Mouse (Mus musculus): ENCODE measurements around the gene Acot5.

DNA sequence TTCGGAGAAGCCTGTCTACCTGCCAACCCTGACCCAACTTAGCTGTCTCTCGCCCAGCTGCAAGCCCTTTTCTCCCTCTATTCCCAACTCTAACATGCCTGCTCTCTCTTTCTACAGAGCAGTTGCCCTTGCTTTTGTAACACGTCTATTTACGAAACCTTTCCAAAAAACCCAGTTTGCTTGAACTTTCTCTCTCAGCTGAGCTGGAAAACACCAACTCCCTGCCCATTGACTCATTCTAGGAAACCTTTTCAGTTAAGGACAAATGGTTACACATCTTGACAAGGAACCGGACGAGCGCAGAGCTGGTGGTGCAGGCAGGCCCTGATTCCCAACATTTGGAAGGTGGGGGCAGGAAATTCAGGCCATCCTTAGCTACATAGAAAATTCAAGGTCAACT, 16.5 kb upstream of the Acot5 start:
- TF ChIP-seq POLR2A (IDR thresholded peaks at IDR 0.05; ENCODE audit: low read depth, low read length) (no peak), CTCF (IDR thresholded peaks at IDR 0.05; ENCODE audit: extremely low read depth, insufficient read length, insufficient replicate concordance, low read depth, low read length) (no peak)
